Mouse (Mus musculus) ovary, adult 18-20 months (tissue): ENCODE data around the gene Dnmbp.

ENCODE experiments used
- DNase-seq: peaks from one replicate; pipeline ENCODE4 v3.0.0; 2022; ENCODE audit warnings: low spot score, mixed read lengths

Dnmbp gene

DNA sequence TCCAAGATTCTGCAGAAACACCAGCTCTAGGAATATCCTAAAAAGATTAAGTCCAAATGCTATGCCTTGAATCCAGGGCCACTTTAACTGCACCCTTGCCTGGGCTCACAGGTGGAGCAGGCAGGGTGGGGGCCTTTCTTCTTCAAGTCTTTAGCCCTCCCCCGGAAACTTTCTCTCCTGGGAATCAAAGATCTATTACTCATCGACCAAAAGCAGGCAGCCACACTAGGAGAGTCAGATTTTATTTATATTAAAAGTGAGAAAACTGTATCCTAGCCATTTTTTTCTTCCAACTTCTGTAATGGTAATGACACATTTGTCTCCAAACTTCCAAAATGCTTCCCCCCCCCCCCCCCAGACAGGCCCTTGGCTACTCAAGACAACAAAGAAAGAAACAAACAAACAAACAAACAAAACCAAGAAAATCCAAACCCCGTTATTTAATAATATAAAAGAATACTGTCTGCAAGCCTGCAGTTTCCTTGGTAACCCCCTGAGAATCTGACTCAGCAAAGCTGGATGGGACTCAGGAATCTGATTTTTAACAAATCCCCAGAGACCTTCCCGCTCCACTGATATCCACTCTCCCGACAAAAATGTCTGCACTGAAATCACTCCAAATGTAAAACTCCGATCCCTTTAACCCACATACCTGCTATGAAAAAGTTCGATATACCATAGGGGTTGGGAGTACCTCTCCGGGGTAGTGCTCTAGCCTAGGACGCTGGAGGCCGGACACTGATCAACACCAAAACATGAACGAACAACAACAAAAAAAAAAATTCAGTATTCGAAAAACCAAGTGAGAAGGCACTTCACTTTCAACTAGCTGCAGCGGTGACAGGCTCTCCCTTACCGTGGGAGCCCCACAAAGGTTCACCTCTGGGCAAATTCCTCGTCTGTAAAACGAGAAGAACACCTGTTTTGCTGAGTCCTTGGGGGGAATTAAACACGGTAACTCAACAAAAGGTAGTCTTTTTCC, 61.6 kb downstream of the Dnmbp start:
- no peak for DNase-seq

DNA sequence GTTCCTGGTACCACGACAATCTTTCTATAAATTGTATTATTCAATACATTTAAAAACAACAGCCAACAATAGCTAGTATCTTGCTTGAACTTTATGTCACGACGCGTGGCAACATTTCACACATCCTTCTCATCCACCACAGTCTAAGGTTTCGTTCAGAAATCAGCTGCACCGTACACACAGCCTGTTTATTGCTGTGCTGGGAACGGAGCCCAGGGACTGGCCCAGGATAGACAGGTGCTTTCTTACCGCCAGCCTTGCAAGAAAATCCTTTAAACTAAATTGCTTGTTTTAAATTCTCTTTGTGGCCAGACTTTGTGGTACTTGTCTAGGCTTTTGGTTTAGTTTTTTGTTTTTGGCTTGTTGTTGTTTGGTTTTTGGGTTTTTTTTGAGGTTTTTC, 62.6 kb downstream of the Dnmbp start:
- no peak for DNase-seq

DNA sequence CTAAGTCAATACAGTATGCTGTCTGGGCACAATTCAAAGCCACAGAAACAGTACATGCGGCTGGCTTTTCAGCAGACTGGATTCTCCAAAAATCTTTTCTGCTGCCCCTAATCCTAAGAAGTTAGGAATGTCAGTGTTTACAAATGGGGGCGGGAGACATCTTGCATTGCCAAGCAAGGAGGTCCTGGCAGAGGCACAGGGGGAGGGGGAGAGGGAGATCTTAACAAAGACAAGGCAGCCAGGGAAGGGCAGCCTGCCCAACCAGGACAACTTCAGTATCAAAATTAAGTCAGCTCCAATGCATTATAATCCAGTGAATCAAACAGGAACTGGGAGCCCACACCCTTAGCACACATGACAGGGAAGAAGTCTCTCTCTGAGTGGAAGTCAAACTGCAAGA, 64.0 kb downstream of the Dnmbp start:
- peak; percentile 31 for DNase-seq

DNA sequence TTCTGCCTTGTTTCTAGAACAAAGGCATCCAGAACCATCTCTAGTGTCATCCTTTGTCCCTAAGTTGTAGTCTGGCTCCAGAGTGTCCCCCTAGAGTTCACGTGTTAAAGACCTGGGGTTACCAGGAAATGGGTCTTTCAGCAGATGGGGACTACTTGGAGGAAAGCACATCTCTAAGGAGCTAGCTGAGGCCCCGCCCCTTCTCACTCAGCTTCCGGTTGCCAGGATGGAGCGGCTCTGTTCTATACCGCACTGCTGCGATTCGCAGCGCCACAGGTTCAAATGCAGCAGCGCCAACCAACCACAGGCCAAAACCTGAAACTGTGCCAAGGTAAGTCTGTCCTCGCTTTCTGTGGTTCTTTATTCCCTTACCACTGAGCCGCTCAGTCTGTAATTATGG, 65.6 kb downstream of the Dnmbp start:
- no peak for DNase-seq

DNA sequence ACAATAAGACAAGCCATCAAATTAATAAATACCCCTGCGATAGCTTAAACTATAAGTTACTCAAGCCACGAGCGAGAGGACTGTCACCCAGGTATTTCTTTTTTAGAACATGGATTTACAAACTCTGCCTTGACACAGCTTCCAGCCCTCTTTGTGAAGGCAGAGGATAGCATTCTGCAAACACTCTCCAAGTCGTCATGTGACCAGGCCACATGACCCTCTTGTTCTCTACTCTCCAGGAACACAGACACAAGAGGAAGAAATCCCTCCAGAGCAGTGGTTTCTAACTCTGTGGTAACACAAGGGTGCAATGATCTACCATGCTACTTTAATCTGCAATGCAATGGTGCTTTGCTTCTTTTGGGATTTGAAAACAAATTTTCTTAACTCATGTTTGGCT, 69.6 kb downstream of the Dnmbp start:
- DNase-seq: no peak

DNA sequence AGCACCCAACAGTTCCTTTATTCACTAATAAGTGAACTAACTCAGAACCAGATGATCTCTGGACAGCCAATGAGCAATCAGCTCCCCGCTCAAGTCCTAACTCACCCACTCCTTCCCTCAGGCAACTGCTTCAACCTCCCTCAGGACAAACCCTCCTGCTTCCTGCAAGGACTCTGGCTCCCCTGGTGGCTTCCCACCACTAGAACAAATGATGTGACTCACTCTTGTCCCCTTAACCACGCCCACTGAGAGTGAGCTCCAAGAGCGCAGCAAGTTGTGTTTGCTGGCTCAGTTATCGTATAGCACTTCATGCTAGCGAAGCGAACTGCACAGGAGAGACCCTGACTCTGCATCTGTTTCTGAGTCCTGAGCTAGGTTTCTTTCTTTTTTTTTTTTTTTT, 82.6 kb downstream of the Dnmbp start:
- no peak for DNase-seq

DNA sequence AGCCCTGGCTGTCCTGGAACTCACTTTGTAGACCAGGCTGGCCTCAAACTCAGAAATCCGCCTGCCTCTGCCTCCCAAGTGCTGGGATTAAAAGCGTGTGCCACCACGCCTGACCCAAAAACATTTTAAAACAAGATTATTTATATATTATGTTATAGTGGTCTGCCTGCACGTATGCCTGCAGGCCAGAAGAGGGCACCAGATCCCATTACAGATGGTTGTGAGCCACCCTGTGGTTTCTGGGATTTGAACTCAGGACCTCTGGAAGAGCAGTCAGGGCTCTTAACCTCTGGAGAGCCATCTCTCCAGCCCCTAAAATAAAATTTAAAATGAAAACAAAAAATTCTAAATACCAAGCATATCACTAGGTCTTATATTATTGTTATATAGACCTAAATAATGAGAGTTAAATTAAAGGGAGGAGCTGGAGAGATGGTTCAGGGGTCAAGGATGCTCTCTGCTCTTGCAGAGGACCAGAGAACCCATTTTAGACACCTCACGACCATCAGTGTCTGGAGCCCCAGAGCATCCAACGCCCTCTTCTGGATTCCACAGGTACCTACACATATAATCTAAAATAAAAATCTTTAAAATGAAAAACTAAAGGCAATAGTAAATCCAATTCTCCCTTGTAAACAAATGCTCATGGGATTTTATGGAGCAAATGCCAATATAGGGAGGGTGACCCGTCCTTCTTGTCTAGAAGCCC, 87.0 kb downstream of the Dnmbp start:
- DNase-seq: no peak

DNA sequence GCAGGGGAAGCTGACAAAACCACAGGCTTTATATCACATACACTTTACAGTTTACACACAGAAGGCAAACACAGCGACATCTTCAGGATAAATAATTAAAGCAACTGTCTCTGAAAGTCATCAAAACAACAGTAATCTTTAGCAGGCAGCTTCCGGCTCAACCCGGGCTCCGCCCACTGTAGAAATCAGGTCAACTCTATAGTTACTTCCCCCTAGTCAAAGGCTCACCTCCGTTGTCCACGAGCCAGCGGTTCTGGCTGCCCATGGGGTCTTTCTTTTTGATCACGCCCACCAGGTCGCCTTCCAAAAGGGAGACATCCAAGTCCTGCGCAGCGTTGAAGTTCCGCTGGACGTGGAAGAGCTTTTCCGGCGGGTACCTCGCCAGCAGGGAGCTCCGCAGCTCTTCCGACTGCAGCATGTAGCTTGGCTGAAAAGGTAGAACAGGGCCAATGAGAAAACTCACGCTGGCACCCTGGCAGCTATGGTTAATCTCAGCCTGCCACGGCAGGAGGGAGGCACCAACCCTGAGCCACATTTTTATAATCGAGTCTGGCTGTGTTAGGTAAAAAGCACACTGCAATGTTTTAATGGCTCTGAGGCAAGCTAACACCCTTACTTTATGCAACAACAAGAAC, 87.9 kb downstream of the Dnmbp start:
- no peak for DNase-seq

DNA sequence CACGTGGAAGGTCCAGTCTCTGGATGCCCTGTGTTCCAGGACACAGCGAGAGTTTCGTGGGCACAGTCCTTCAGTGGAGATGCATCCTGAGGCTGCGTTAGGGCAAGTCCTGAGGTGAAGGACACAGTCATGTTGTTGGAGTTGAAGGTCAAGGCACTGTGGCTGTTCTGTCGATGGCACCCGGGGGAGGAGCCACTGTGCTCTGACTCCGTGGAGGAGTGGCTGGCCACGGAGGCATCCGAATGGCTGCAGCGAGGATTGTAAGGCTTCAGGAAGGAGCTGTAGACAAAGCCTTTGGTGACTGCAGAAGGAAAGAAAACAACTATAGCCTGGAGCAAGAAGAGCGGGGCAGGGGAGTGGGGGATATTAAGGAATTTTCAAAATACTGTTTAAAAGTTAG, 90.0 kb downstream of the Dnmbp start:
- no peak for DNase-seq

DNA sequence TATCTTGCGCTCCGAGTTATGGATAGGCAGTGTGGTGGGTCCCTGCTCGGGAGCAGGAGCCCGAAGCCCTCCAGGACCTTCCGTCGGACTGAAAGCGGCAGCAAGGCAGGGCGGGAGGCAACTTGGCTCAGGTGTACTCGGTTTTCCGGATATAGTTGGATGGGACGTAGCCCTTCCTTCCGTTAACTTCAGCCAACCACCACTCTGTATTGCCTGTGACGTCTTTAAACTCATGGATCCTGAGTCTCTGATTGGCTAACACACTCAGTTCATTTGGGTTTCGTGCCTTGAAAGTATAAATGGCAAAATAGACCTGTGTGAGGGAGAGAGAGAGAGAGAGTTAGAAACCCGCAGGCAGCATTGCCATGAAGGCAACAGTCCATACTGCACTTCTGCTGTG, 92.0 kb downstream of the Dnmbp start:
- DNase-seq: no peak

DNA sequence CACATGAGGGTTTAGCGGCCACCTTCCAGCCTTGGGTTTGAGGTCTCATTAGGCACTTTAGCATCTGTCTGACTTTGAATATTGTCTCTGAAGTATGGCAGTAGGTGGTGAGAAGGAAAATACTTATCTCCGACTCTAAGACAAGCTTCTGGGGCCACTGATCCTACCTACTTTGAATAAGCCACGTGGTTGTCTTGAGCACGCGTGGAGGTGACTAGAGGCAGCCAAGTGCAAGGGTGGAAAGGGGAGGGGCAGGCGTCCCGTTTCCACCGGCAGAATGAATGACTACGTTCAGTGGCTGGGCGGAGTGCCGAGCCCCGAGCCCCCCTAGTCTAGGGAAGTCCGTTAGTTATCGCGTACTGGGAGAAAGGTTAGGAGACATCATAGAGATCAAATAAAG, 92.9 kb downstream of the Dnmbp start:
- DNase-seq: no peak

DNA sequence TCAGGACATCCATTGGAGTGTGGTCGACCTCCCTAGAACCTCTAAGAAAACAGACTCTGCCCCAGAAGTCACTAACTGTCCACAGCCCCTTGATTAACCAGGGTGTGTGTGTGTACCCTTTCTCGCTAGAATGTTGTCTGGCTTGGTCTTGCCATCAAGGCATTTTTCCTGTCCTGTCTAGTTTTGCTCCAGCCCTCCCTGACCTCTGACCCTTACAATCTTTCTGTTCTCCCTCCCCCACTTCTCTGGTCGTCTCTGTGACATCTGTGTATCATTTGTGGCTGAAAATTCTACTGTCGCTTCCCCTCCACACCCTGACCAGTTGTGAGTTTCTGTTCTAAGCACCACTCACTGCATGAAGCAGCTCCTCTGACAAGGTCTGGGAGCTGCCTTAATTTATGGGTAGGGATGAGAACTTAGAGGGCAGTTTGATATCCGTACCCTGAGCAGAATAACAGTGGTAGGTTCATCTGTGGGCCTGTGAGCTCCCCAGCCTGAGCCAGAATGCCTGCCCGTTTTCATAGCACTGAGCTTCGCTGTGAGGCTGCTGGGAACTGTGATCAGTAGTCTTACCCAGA, 94.6 kb downstream of the Dnmbp start:
- no peak for DNase-seq

DNA sequence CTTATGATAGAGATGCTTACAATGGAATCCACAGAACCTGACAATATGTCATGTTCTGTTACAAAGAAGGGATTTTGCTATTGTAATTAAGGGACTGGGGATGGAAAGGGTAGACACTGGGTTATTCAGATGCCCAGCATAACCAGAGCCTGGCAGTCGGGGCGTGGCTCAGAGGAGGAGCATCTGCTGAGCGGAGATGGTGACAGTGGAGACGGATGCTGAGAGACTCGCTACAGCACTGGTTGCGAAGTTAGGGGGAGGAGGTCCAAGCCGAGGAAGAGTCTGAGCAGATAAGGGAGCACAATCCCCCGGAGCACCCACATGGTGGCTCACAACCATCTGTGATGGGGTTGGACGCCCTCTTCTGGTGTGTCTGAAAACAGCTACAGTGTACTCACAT, 96.8 kb downstream of the Dnmbp start:
- no peak for DNase-seq

DNA sequence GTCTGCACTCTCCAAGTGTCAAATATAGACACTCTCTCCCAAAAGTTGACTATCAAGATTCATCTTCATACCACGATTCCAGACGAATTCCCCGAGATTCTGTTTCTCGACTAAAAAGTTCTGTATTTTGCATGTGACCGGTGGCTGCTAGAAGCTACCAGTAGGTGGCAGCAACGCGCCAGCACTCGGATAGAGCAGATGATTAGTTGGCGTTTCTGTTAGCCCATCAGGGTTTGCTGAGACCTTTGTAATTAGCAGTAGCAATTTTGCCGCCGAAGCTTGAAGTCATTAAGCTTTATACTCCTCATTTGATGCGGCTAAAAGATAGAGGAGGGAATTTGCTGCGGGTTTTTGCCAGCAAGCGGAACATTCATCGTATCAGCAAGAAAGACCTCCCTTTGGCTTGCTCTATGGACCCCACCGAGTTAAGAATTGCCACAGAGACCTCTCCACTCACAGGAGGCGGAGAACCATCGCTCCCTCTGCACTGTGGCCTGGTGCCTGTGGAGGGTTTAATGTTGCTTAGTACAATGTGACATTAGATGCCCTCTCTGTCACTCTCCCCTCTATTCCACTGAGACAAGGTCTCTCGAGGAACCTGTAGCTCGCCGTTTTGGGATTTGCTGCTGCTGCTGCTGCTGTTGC, 107.4 kb downstream of the Dnmbp start:
- no peak for DNase-seq

DNA sequence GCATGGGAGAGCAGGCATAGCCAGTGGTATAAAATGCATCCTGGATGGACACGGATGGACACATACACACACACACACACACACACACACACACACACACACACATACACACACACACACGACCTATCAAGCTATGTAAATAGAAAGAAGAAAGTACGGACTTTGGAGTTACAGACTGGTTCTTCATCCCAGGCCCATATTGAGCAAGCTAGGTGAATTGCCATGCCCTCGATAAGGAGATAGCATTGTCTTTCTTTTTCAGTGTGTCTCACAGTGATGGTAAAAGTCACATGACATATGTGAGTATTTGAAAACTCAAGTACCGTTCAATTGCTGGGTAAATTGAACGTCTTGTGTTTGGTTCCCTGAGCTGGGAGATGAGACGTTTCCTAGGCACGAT, 113.1 kb downstream of the Dnmbp start:
- DNase-seq: no peak

DNA sequence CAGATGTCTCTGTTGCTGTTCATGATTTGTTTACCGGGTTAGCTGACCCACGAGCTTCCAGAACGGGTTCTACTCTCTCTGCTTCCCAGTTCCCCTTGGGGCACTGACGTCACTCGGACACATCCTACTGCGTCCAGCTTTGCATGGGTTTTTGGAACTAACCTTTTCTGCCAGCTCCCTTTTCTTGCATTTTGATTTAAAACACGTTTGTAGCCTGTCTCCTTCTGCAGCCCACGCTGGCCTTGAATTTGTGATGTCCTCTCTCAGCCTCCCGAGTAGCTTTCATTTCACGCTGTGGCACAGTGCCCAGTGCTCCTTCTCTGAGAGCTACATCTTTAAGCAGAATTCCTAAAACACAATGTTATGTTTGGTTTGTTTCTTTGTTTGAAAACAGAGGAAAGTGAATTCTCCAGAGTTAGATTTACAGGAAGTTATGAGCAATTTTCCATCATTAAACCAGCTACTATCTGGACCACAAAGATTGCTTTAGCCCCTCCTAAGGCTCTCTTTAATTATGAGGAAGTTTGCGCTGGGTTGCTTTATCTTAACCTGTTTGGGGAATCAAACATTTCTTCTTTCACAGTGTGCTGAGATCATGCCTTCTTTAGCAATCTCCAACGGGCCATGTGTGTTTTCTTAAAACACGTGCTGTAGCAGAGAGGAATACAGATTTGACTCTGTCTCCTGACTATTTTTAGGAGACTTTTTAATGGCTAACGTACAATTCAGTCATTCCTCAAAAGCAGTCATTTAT, 124.2 kb downstream of the Dnmbp start:
- DNase-seq: peak; percentile 21

DNA sequence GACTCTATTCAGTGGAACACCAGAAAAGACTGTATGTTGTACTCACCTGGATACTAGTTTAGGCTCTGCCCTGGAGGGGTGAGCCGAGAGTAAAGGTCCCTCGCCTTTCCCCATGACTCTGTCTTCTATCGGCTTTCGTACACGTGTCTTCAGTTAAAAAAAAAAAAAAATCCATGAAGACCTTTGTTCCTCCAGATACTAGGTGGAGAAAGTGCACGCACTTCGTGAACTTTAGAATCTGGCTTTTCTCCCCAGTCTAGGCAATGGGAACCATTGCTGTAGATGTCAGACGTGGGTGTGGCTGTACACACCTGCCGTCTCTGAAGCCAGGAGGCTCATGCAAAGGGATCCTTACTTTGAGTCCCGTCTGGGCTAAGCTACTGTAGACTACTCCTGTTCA, 126.7 kb downstream of the Dnmbp start:
- DNase-seq: no peak

DNA sequence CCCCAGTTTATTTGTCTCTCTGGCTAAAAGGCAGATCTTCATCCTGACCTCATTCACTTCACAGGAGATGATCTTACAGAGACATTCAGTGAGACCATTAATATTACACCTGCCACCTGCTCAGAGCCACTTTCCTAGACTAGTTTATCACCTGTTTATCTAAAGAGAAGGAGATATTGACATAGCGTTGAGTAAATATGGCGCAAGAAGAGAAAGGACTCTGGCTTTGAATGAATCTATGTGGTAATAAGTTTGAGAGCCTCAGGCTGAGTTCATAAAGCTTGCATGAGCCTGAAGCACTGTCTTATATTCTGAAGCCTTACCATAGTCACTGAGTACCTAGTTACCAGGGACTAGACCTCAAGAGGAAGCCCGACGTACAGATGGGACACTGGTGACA, 128.6 kb downstream of the Dnmbp start:
- no peak for DNase-seq

DNA sequence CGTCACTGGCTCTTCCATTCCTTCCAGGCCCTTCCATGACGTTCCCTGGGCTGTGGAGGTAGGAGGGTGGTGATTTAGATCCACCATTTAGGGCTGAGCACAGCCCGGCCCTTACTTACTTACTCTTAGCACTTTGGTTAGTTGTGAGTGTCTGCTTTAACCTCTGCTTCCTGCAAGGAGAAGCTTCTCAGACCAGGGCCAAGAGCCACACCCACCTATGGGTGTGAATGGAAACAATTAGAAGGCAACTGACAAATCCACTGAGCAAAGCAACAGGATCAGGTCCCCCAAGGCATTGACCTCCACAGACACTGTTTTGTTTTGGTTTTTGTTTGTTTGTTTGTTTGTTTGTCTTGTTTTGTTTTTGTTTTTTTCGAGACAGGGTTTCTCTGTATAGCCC, 130.7 kb downstream of the Dnmbp start:
- no peak for DNase-seq

DNA sequence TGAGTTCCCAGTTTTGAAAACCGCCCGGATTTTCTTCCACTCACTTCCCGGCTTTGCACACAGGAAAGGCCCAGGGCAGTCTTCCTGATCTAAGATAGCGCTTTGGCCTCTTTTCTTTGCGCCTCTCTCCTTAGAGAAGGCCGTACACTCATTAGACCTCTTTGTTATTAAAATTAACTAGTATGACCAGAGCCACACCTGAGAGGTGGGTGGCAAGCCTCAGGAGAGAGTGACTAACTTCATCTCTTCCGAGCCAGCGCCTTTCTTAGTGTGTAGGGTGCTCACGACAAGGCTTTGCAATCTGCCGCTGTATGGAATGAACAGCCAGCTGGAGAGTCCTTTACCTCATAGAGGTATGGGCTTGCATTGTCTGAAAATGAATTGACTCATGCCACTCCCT, 136.1 kb downstream of the Dnmbp start:
- DNase-seq: no peak

DNA sequence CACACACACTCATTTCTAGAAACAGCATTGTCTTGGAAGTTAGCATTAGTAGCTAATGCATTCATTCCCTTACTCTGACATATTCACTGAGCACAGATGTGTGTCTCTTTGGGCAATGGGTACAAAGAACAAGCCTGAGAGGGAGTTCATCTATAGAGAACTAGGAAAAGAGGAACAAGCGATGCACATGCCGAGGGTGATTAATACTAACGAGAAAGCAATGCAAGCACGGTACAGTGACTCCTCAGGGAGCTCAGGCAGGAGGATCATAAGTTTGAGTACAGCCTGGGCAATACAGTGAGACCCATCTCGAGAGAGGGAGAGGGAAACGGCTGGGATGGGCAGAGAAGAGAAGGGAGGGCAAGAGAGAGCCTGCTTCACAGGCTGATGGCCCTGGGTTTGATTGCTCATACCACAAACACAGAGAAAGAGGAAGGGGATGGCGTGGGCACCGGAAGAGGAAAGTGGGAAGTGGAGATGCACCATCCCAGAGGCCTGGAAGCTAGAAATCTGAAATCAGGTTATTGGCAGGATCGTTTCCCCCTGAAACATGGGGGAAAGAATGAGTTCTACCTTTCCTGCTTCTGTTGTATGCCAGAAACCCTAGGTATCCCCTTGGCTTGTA, 138.5 kb downstream of the Dnmbp start:
- DNase-seq: no peak
